Mouse (Mus musculus) spleen, adult 2 months (tissue): ENCODE measurements around the gene S1pr4. TPM values are rescaled to one million over a fixed set of nuclear protein-coding genes. Genes with fewer than 3 reads are reported as not detected.

ENCODE experiments used
- DNase-seq, 2 experiments: peaks; one replicate each; pipeline versions ENCODE4 v3.0.0 to v3.0.0-alpha.2; 2012 to 2021; ENCODE audit warnings: low spot score in 2 of 2, low read depth in 1 of 2
- H3K27ac ChIP-seq: fragments of 200-500 bp; 2 replicates; pipeline ENCODE4 v1.5.1; 2012; ENCODE audit warnings: low read length, inconsistent platforms; ENCODE audit not compliant: insufficient read depth
- H3K27me3 ChIP-seq: fragments of 200-500 bp; 2 replicates; pipeline ENCODE4 v1.6.1; 2012; ENCODE audit warnings: mild to moderate bottlenecking, moderate library complexity, low read length, inconsistent platforms; ENCODE audit not compliant: control insufficient read depth, insufficient read depth
- H3K36me3 ChIP-seq: fragments of 200-500 bp; 2 replicates; pipeline ENCODE4 v1.6.1; 2012; ENCODE audit warnings: mild to moderate bottlenecking, low read length, inconsistent platforms; ENCODE audit not compliant: control insufficient read depth, insufficient read depth
- H3K4me1 ChIP-seq: fragments of 200-500 bp; 2 replicates; pipeline ENCODE4 v1.6.1; 2011; ENCODE audit warnings: inconsistent platforms; ENCODE audit not compliant: control insufficient read depth, insufficient read depth, insufficient read length
- H3K4me3 ChIP-seq: fragments of 200-500 bp; 2 replicates; pipeline ENCODE4 v1.5.1; 2011; ENCODE audit warnings: mild to moderate bottlenecking, inconsistent platforms; ENCODE audit not compliant: insufficient read depth, insufficient read length; ENCODE audit errors: extremely low read depth
- CTCF ChIP-seq: fragments of 200-500 bp; IDR thresholded peaks from 2 replicates; pipeline ENCODE4 v1.5.1; 2011; ENCODE audit warnings: mild to moderate bottlenecking, inconsistent platforms; ENCODE audit not compliant: insufficient read depth, insufficient read length, insufficient replicate concordance; ENCODE audit errors: extremely low read depth
- POLR2A ChIP-seq: fragments of 200-500 bp; IDR thresholded peaks from 2 replicates; pipeline ENCODE4 v1.6.1; 2011; ENCODE audit warnings: low read depth, low read length, inconsistent platforms
- WGBS: fragments of 180-500 bp; shearing (Covaris S2); methylation state at CpG from one replicate; pipeline ENCODE4 v1.1.7; 2018; 5-methylcytosine and 5-hydroxymethylcytosine counted together
- polyA plus RNA-seq: library from polyadenylated mRNA; depleted of rRNA; stranded (reverse); fragments of >200 nt; gene quantifications from 2 replicates; pipeline ENCODE4 v1.2.3, GENCODE M21; 2012

Gene S1pr4
- polyA plus RNA-seq, 1 experiment, result 127 TPM

DNA sequence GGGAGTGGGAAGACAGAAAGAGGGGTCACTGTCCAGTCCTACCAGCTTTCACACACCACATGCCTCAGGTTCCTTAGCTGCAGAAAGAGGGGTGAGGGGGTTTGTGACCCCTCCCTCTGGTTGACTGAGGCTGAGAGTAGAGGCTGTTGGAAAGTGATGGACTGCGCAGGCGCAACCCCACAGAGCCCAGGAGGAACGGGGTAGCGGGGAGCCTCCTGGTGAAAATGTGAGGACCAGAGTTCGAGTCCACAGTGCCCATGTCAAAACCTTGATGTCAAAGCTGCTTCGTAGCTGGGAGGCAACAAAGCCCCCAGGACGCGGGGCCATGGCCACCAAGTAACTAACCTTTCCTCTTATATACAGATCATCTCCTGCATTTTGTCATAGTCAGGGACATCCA, 42.3 kb downstream of the S1pr4 start:
- 83% methylated on average over 8 of the region's 8 CpGs for WGBS
- no peak for TF ChIP-seq POLR2A
- no peak for TF ChIP-seq CTCF
- no peak overlapping the region for H3K4me3 ChIP-seq
- DNase-seq, result no peak
- peaks cover 17% of the 10 kb centered on the region for H3K27me3 ChIP-seq
- H3K36me3 ChIP-seq, result no peaks in the 10 kb centered on the region
- H3K4me1 ChIP-seq, result peaks cover 5% of the 10 kb centered on the region; the same call in 1 of the 2 replicates
- no peak overlapping the region for H3K27ac ChIP-seq

DNA sequence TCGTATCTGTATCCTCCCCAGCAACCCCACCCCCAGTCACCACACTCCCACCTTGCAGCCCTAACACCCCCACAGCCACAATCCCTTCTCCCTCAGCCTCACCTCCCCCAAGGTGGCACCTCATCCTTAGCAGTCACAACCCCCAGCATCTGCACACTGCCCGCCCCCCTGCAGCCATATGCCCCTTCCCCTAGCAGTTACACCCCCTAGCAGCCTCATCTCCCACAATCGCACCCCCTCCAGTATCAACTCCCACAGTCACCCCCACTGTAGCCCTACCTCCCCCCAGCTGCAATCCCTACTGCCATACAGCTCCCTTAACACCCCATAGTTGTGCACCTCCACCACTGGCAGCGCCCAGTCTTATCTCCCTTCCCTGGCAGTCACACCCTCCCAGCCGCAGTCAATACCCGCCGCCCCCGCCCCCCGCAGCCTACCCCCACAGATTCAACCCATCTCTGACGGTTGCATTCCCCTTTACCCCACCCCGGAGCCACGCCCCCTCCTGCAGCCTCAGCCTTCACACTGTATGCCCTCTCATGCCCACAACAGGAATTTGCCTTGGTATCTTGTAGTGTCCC, 42.9 kb downstream of the S1pr4 start:
- Histone ChIP-seq H3K36me3 (no peaks in the 10 kb centered on the region), H3K27me3 (peaks cover 20% of the 10 kb centered on the region), H3K4me1 (peaks cover 3% of the 10 kb centered on the region; the same call in 1 of the 2 replicates), H3K4me3 (no peak overlapping the region), H3K27ac (no peak overlapping the region)
- DNase-seq, result no peak
- WGBS, result 35% methylated on average over 12 of the region's 12 CpGs
- no peak for TF ChIP-seq CTCF

- TF ChIP-seq CTCF (no peak), POLR2A (no peak)
- Histone ChIP-seq H3K27ac (no peak within 1 kb of the TSS), H3K27me3 (peaks cover 13% of the 10 kb centered on the region), H3K4me1 (no peaks in the 10 kb centered on the region), H3K36me3 (no peaks in the 10 kb centered on the region), H3K4me3 (no peak within 1 kb of the TSS)
- DNase-seq, result no peak
- WGBS, result 70% methylated on average over 28 of the region's 28 CpGs
Measured at GRCm38 (mm10) chr10:81455181-81455895, 44.6 kb downstream of the S1pr4 start, which contains the start of gene Nfic. Gene Nfic (minus strand): TSS chr10:81455635.

DNA sequence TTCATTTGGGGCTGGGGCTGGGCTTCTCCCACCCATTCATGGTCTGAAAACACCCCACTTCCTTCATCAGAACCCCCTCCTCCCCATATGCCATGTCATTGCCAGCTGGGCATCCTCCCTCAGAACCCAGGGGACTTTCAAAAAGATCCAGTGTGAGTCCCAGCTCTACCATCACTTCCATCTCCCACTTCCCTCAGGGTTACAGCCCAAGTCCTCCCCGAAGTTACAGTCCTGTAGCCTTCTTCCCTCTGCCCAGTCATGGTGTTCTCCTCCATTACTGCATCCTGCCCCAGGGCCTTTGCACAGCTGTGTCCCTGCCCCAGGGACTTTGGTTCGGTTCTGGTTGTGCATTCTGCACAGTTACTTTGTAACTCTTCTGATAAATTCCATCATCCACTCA, 45.8 kb downstream of the S1pr4 start:
- Histone ChIP-seq H3K4me3 (no peak overlapping the region), H3K36me3 (no peaks in the 10 kb centered on the region), H3K27me3 (peaks cover 11% of the 10 kb centered on the region), H3K4me1 (no peaks in the 10 kb centered on the region), H3K27ac (no peak overlapping the region)
- TF ChIP-seq POLR2A (no peak), CTCF (no peak)
- no peak for DNase-seq
- 59% methylated on average over 2 of the region's 2 CpGs for WGBS

GRCm38 (mm10) chr10:81452947-81453288, 47.0 kb downstream of the S1pr4 start:
- WGBS, result 7% methylated on average over 14 of the region's 14 CpGs

DNA sequence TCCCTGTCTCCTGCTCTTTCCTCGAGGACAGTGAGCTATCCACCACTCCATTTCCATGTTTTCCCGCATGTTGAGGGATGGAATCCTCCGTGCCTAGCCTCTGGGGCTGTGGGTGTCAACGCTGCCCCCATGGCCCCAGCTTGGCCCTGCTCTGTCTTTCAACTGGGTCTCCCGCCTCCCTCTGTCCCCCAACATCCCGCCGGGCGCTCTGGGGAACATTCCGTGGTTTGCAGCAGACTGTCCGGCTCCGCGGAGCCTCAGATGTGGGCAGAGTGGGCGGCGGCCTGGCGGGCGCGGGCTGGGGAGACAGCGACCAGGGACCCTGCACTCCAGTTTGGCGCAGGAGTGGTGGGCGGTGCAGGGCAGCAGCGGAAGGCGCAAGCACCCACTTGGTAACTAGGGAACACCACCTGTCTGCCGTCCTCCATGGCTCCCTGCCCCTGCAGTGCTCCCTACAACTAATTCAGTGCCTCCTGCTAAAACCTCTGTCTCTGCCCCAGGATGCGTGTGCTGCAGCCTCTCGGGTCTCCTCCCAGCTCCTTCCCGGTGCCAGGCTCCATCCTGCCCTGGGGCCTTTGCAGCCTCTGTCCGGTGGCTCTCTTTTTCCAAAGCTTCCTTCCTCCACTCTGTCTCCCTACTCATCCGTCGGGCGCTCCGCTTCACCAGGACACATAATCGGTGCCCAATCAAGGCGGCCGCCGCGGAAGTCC, 47.5 kb downstream of the S1pr4 start:
- no peaks in the 10 kb centered on the region for H3K36me3 ChIP-seq
- no peak overlapping the region for H3K4me3 ChIP-seq
- no peak overlapping the region for H3K27ac ChIP-seq
- 9% methylated on average over 36 of the region's 36 CpGs for WGBS
- no peak for DNase-seq
- TF ChIP-seq POLR2A (no peak), CTCF (no peak)
- peaks cover 8% of the 10 kb centered on the region for H3K27me3 ChIP-seq
- H3K4me1 ChIP-seq, result no peaks in the 10 kb centered on the region

More at GRCm38 (mm10) chr10:81452947-81453288, 47.0 kb downstream of the S1pr4 start:
- Histone ChIP-seq H3K27ac (no peak overlapping the region), H3K27me3 (peaks cover 8% of the 10 kb centered on the region), H3K36me3 (no peaks in the 10 kb centered on the region), H3K4me1 (no peaks in the 10 kb centered on the region), H3K4me3 (no peak overlapping the region)
- TF ChIP-seq CTCF, result no peak
- no peak for TF ChIP-seq POLR2A
- DNase-seq, result no peak
